Mouse (Mus musculus): ENCODE measurements around the gene Slc6a6.

GRCm38 (mm10) chr6:91669270-91669669 is 14.6 kb upstream of the Slc6a6 start:
- TF ChIP-seq CTCF (conservative IDR thresholded peaks at IDR 0.05 in 1 of 2, IDR thresholded peaks at IDR 0.05 in 1 of 2; ENCODE audit: low read depth in 2 of 2, low read length in 2 of 2) (no peak), NRF1 (IDR thresholded peaks at IDR 0.05; ENCODE audit: low read depth, low read length) (no peak)
